Mouse (Mus musculus): Measurements from ENCODE around the gene Oxsr1. TPM values are rescaled to one million over a fixed set of nuclear protein-coding genes. Genes with fewer than 3 reads are reported as not detected.

The Oxsr1 gene
- polyA plus RNA-seq, 3 experiments from 2014 or later = 7.1 to 8.6 (median 8.3) TPM

- no peak for ATAC-seq
Measured at GRCm38 (mm10) chr9:119212996-119213395, 109.2 kb downstream of the Oxsr1 start.

DNA sequence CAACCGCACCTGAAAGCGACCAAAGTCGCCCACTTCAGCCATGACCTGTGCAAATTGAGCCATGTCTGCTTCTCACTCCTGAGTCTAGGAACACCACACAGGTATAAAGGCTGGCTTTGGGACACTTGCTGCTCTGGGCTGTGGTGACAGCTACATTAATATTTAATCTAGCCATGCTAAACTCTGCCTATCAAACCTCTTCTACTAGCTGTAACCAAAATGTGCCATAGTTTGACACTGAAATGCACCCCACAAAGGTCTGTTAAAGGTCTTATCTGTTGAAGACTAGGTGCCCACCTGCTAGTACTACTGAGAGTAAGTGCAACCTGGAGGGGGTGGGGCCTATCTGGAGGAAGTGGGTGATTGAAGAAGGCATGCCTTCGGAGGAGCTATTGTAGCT is 113.2 kb downstream of the Oxsr1 start, which contains the start of gene Slc22a13:
Gene Slc22a13 (minus strand): TSS at position 101 of the 400 bp plus-strand sequence.
- no peak for ATAC-seq

- ATAC-seq = no peak
Measured at GRCm38 (mm10) chr9:119207113-119207512, 115.1 kb downstream of the Oxsr1 start.

DNA sequence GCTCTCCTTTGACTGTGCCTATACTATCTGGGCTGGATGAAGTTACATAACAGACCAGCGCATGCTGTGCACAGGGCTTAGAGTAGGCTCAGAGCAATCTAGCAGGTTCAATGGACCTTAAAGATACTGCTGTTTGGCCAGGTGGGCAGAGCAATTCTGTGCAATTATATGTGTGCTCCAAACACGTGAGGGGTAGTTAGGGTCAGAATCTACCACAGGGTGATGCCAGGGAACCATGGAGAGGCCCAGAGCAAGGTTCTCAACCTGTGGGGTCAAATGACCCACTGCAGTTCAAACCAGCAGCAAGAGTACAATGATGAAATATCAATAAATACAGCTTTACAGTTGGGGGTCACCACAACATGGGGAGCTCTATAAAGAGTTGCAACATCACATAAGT is 115.6 kb downstream of the Oxsr1 start:
- no peak for ATAC-seq

GRCm38 (mm10) chr9:119205756-119206155 is 116.5 kb downstream of the Oxsr1 start:
- no peak for ATAC-seq

GRCm38 (mm10) chr9:119203617-119204016 is 118.6 kb downstream of the Oxsr1 start:
- ATAC-seq = no peak

- ATAC-seq = no peak
Measured at GRCm38 (mm10) chr9:119201653-119202052, 120.6 kb downstream of the Oxsr1 start.

- no peak for ATAC-seq
Measured at GRCm38 (mm10) chr9:119199151-119199861, 122.9 kb downstream of the Oxsr1 start.

DNA sequence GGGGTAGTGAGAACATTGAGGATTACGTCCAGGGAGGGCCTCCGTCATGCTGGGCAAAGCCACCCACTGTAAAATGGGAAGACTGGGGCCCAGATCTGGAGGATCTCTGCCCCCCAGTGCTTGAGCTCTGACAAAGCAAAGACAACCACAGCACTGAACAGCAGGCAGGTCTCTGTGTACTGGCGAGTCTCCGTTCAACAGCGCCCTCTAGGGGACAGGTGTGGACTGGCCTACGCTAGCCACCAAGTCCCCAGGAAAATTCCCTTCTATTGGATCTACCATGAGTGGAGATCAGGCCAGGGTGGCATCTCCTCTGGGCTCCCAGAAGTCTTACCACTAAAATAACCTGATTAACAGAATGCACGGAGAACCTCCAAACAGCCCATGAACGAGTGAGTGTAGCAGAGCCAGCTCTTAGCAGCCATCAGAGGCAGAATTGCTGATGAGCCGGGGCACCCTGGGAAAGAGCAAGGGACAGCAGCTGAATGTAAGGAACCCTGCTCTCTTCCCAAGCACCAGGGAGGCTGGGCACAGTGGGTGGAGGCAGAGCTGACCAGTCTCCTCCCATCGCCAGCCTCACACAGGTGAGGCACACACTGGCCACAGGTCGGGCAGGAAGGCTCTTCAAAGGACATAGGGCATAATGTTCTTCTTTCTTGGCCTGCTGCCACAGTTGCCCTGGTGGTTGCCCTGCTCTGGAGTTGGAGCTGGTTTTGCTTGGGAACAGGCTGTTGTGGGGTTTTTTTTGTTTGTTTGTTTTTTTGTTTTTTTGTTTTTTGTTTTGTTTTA is 129.8 kb downstream of the Oxsr1 start:
- ATAC-seq = no peak

Other genes with a start within 250 kb of the Oxsr1 start
- 1 to 10 TPM in 2 of 3 experiments, under 1 TPM in 1; 0.34 to 1.9 (median 1.8) TPM for gene Plcd1, start 228.9 kb downstream of the Oxsr1 start, polyA plus RNA-seq (2017; shearing (Covaris generic))
- under 1 TPM in 2 of 3 experiments, not detected in 1; 0.15 to 0.34 TPM for gene Dlec1, start 219.9 kb downstream of the Oxsr1 start, polyA plus RNA-seq (2017; shearing (Covaris generic))
- gene Acaa1b, start 165.3 kb downstream of the Oxsr1 start, polyA plus RNA-seq (2017; shearing (Covaris generic)) = not detected
- gene Gm47289, start 163.3 kb downstream of the Oxsr1 start, polyA plus RNA-seq (2017; shearing (Covaris generic)) = not detected
- gene Slc22a13, start 113.3 kb downstream of the Oxsr1 start, polyA plus RNA-seq (2017; shearing (Covaris generic)) = not detected
- gene Acaa1a, start 17.2 kb upstream of the Oxsr1 start, polyA plus RNA-seq (2017; shearing (Covaris generic)) = 10 to 100 TPM; 41.3 to 46.9 (median 41.3) TPM
- 10 to 100 TPM; 72.5 to 96.3 (median 75.1) TPM for gene Myd88, start 19.0 kb upstream of the Oxsr1 start, polyA plus RNA-seq (2017; shearing (Covaris generic))
- under 1 TPM in 2 of 3 experiments, not detected in 1; 0.38 to 0.63 TPM for gene Xylb, start 35.0 kb upstream of the Oxsr1 start, polyA plus RNA-seq (2017; shearing (Covaris generic))
- not detected for gene Slc22a14, start 43.1 kb upstream of the Oxsr1 start, polyA plus RNA-seq (2017; shearing (Covaris generic))
- gene Acvr2b, start 79.7 kb upstream of the Oxsr1 start, polyA plus RNA-seq (2017; shearing (Covaris generic)) = not detected
- gene Exog, start 122.5 kb upstream of the Oxsr1 start, polyA plus RNA-seq (2017; shearing (Covaris generic)) = 10 to 100 TPM; 11.1 to 12.1 (median 11.5) TPM